Mouse (Mus musculus) heart, embryonic 11.5 days (tissue): ENCODE results near the gene Fggy. TPM values are rescaled to one million over a fixed set of nuclear protein-coding genes. Genes with fewer than 3 reads are reported as not detected.

Experiments used
- ATAC-seq: fragments of 200-750 bp; cut with Nextera tagmentation; replicated peaks from 2 replicates; pipeline ENCODE4 v1.8.0; 2017; ENCODE audit warnings: moderate library complexity; ENCODE audit not compliant: insufficient number of reproducible peaks, low FRiP score, low TSS enrichment
- H3K27ac ChIP-seq: fragments of 300-500 bp; sonication (generic); 2 replicates; pipeline ENCODE4 v1.5.1; 2014; ENCODE audit warnings: mild to moderate bottlenecking, low read depth, low read length
- H3K27me3 ChIP-seq: fragments of 300-500 bp; sonication (generic); 2 replicates; pipeline ENCODE4 v1.6.1; 2014; ENCODE audit warnings: mild to moderate bottlenecking, low read length, mixed read lengths; ENCODE audit not compliant: control insufficient read depth, insufficient read depth
- H3K36me3 ChIP-seq: fragments of 300-500 bp; sonication (generic); 2 replicates; pipeline ENCODE4 v1.6.1; 2014; ENCODE audit warnings: mild to moderate bottlenecking, low read length, moderate library complexity, mixed read lengths; ENCODE audit not compliant: control insufficient read depth, insufficient read depth
- H3K4me1 ChIP-seq: fragments of 300-500 bp; sonication (generic); 2 replicates; pipeline ENCODE4 v1.6.1; 2014; ENCODE audit warnings: low read length; ENCODE audit not compliant: control insufficient read depth, insufficient read depth
- H3K4me2 ChIP-seq: fragments of 300-500 bp; sonication (generic); 2 replicates; pipeline ENCODE4 v1.6.1; 2014; ENCODE audit warnings: mild to moderate bottlenecking, moderate library complexity
- H3K4me3 ChIP-seq: fragments of 300-500 bp; sonication (generic); 2 replicates; pipeline ENCODE4 v1.5.1; 2014; ENCODE audit warnings: low read depth, low read length
- H3K9ac ChIP-seq: fragments of 300-500 bp; sonication (generic); 2 replicates; pipeline ENCODE4 v1.6.1; 2014; ENCODE audit warnings: mild to moderate bottlenecking, low read depth, low read length, moderate library complexity
- H3K9me3 ChIP-seq: fragments of 300-500 bp; sonication (generic); replicated peaks from 2 replicates; pipeline ENCODE4 v1.6.1; 2016; ENCODE audit warnings: low read length; ENCODE audit not compliant: control insufficient read depth
- WGBS: fragments of 180-500 bp; shearing (Covaris S2); extraction: QIAGEN DNeasy Blood & Tissue Kit; methylation state at CpG from one replicate; pipeline ENCODE4 v1.1.7; 2014; ENCODE audit not compliant: insufficient replicate concordance; 5-methylcytosine and 5-hydroxymethylcytosine counted together
- polyA plus RNA-seq: library from polyadenylated mRNA; unstranded; fragments of >200 nt; fragmentation: Nextera tagmentation; extraction: Ambion mirVana; gene quantifications from 2 replicates; pipeline ENCODE4 v1.2.1, GENCODE M21; 2014

Fggy gene
- polyA plus RNA-seq, 1 experiment from 2014 or later: 5.9 TPM

DNA sequence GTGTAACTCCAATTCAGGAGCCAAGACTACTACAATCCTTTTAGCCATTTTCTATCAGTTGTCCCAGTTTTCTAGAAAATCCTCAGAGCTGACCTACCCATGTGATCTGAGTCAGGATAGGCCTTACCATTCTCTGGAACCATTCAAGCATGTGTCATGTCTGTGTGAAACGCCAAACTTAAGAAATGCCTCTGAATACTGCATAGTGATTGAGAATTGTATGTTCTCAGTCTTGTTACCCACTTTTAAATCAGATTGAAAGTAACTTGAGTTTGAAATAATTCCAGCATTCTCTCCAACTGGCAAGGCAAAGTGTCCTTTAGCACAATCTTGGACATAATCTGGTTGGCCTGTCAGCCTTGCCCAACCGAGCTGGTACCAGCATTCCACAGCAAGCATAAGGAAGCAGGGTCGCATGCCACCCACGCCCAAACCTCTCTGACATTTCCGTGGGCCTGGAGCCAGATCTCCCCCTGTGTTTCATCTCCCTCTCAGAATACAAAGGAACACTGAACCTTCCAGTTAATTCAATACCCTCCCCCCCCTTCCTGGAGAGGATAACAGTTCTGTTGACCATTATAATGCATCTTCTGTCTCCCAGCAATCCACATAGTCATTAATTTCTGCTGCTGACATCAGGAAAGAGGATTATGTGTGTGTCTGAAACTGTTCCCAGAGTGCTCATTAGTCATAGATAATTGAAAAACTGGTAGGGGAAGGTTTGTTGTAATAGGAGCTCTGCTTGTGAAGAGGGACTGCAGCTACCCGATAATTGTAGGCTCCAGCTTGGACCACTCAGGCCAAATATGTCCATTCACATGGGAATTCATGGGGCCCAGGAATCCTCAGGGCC lies 176.3 kb downstream of the Fggy start:
- no peaks in the 10 kb centered on the region for H3K27me3 ChIP-seq
- WGBS: 28% methylated on average over 6 of the region's 6 CpGs
- no peak overlapping the region for H3K4me3 ChIP-seq
- no peak; the same call in 1 of the 2 replicates for ATAC-seq
- no peak overlapping the region for H3K9ac ChIP-seq
- H3K9me3 ChIP-seq: no peaks in the 10 kb centered on the region
- H3K4me1 ChIP-seq: peaks cover 15% of the 10 kb centered on the region
- H3K4me2 ChIP-seq: no peak overlapping the region
- peak overlapping the region; percentile 46; the same call in 1 of the 2 replicates for H3K27ac ChIP-seq
- no peaks in the 10 kb centered on the region for H3K36me3 ChIP-seq

DNA sequence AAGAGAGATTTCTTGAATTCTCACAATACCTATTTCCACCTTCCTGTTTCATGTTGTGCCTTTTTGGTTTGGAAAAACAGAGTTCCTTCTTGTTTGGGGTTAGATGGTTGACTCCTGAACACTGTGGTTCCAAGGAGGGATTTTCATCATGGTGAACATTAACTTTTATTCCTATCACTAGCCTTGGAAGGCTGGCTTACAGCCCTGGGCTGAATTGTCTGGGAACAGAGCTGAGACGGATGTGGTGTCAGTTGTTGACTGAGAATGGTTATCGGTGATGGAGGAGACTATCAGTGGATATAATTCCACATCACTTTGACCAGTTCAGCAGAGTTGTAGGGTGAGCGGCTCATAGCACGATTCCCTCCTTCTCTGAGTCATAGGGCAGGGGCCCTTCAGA lies 178.7 kb downstream of the Fggy start:
- peaks cover 21% of the 10 kb centered on the region for H3K4me1 ChIP-seq
- no peak overlapping the region for H3K4me2 ChIP-seq
- H3K4me3 ChIP-seq: no peak overlapping the region
- 66% methylated on average over 4 of the region's 4 CpGs for WGBS
- no peak overlapping the region for H3K27ac ChIP-seq
- no peak overlapping the region for H3K9ac ChIP-seq
- ATAC-seq: no peak
- no peaks in the 10 kb centered on the region for H3K27me3 ChIP-seq
- no peaks in the 10 kb centered on the region for H3K9me3 ChIP-seq
- no peaks in the 10 kb centered on the region for H3K36me3 ChIP-seq

DNA sequence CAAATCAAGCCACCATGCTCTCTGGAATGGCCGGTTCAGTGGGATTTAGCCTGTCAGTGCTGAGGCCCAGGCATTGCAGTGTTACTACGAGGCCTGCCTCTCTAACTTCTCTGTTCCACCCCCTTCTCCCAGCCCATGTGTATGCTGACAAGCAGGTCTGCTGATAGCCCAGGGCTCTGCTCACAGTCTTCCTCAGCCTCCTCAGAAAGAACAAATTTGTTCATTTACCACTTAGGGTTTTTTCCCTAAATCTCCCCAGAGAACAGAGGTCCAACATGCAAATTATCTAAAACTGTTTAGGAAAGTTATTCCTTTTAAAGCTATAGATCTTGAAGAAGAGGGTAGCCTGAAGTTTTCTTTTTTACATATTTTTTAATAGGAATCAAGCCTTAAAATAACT lies 179.4 kb downstream of the Fggy start:
- Histone ChIP-seq H3K27ac (0 out of 2 replicates have a peak overlapping the region, but pooled peaks have one; percentile 4), H3K4me2 (no peak overlapping the region), H3K36me3 (no peaks in the 10 kb centered on the region), H3K4me1 (peaks cover 27% of the 10 kb centered on the region), H3K4me3 (no peak overlapping the region), H3K9ac (no peak overlapping the region), H3K9me3 (no peaks in the 10 kb centered on the region), H3K27me3 (no peaks in the 10 kb centered on the region)
- WGBS: 25% methylated on average over 2 of the region's 2 CpGs
- ATAC-seq: no peak

DNA sequence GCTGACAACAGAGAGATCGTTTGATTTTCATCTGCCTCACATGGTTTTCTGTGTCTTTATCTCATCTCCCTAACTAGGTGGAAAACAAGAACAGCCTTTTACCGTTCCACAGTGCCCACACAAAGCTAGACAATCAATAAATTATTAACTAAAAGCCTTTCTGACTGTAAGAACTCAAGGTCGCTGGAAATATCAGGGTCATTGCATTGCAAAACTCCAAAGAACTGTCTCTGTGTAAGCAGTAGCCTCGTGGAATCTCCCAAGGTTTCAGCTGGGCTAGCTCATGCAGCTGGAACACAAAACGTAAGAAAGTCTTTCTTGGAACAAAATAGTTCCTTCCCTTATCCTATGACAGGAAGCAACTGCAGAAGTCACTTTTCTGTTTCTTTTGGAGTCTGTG lies 180.9 kb downstream of the Fggy start:
- WGBS: 27% methylated on average over 5 of the region's 5 CpGs
- Histone ChIP-seq H3K27me3 (no peaks in the 10 kb centered on the region), H3K9ac (no peak overlapping the region), H3K4me1 (peaks cover 32% of the 10 kb centered on the region), H3K27ac (no peak overlapping the region), H3K4me3 (no peak overlapping the region), H3K36me3 (no peaks in the 10 kb centered on the region), H3K4me2 (no peak overlapping the region), H3K9me3 (no peaks in the 10 kb centered on the region)
- no peak for ATAC-seq

DNA sequence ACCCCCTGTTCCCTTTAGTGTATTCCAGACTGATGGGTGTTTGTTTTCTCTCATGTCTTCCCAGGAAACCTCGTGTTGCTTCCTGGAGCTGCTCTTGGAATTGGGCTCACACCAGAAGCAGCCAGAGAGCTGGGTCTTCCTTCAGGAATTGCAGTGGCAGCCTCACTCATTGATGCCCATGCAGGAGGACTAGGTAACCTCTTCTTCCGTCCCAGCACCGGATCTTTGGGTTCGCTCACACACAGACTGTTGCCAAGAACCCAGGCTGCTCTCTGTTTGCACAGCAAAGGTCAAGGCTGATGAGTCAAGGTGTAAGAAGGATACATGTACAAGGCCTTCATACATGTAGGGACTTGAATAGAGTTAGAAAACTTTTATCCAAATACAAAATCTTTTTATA lies 181.4 kb downstream of the Fggy start:
- peak overlapping the region; percentile 35 for H3K27ac ChIP-seq
- no peak overlapping the region for H3K4me3 ChIP-seq
- no peak overlapping the region for H3K9ac ChIP-seq
- 53% methylated on average over 4 of the region's 4 CpGs for WGBS
- H3K36me3 ChIP-seq: no peaks in the 10 kb centered on the region
- H3K27me3 ChIP-seq: no peaks in the 10 kb centered on the region
- H3K4me1 ChIP-seq: peaks cover 29% of the 10 kb centered on the region
- H3K9me3 ChIP-seq: no peaks in the 10 kb centered on the region
- ATAC-seq: no peak
- H3K4me2 ChIP-seq: no peak overlapping the region

DNA sequence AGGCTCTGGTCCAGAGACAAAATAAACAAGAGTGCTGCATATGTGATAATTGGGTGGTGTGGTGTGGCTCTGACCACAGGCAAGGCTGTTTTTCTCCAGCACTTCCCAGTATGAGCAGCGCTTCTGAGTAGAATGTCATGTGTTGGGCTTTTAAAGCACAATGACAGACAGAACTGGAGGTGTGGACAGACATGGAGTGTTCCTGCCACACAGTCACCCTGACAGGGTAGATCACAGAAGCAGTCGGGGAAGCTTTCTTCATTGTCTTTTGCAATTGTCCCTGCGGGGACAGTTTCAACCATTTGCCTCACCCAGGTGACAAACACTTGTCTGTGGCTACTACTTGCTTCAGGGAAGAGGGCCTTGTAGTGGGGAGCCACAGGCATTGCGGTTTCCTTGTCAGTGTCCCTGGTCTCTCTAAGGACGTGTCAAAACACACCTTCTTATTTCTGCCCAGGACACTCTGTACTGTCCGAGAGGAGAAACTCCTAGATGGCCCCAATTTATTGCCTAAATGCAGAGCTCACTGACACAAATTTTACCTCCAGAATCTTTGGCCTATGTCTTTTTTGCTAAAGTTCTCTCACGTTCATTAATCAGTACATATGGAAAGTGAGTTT lies 183.9 kb downstream of the Fggy start:
- Histone ChIP-seq H3K27ac (peak overlapping the region; percentile 50; the same call in 1 of the 2 replicates), H3K4me2 (no peak overlapping the region), H3K4me1 (peaks cover 24% of the 10 kb centered on the region), H3K4me3 (no peak overlapping the region), H3K36me3 (no peaks in the 10 kb centered on the region), H3K9ac (no peak overlapping the region), H3K9me3 (no peaks in the 10 kb centered on the region), H3K27me3 (no peaks in the 10 kb centered on the region)
- 23% methylated on average over 7 of the region's 7 CpGs for WGBS
- 0 out of 2 replicates have a peak, but pooled peaks have one; percentile 39 for ATAC-seq

DNA sequence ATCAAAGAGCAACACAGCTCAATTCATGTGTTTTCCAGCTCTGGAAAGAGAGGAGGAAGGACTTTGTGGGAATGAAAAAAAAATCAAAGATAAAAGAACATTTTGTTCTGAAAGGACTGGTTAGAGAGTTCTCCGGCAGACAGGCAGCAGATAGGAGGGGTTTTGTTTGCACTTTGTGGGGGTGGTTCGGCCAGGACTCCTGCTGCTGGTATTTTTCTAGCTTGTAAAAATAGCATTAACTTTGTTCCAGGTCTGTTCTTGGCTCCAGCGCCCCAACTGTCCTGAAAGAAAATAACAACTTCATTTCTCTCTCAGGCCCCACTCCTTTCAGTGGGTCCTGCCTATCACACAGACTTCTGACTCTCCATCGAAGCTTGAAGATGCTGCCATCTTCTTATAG lies 185.7 kb downstream of the Fggy start:
- H3K9ac ChIP-seq: no peak overlapping the region
- H3K36me3 ChIP-seq: no peaks in the 10 kb centered on the region
- H3K4me3 ChIP-seq: no peak overlapping the region
- no peaks in the 10 kb centered on the region for H3K9me3 ChIP-seq
- no peak overlapping the region for H3K4me2 ChIP-seq
- no peaks in the 10 kb centered on the region for H3K27me3 ChIP-seq
- 0 out of 2 replicates have a peak overlapping the region, but pooled peaks have one; percentile 29 for H3K27ac ChIP-seq
- H3K4me1 ChIP-seq: peaks cover 24% of the 10 kb centered on the region
- no peak for ATAC-seq
- WGBS: 28% methylated on average over 4 of the region's 4 CpGs

DNA sequence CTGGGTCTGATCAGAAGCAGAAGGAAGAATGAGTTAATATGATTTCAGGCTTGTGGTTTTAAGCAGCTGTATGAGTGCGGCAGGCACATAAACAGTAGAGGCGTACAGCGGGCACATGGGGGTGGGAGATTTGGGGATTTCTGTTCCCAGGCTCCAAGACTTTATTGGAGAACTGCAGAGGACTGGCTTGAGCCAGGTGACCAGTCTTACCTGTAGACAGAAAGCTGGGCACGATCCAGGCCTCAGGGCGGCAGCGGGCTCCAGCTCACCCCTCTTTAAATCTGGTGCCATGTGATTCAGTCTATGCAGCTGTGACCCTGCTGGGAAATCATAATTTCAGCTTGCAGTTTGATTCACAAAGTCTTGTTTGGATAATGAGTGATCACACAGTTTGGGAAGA lies 189.6 kb downstream of the Fggy start:
- no peak overlapping the region for H3K27ac ChIP-seq
- 80% methylated on average over 6 of the region's 6 CpGs for WGBS
- no peak overlapping the region for H3K9ac ChIP-seq
- no peak for ATAC-seq
- no peaks in the 10 kb centered on the region for H3K9me3 ChIP-seq
- H3K36me3 ChIP-seq: no peaks in the 10 kb centered on the region
- no peak overlapping the region for H3K4me3 ChIP-seq
- H3K4me2 ChIP-seq: no peak overlapping the region
- no peaks in the 10 kb centered on the region for H3K27me3 ChIP-seq
- peaks cover 7% of the 10 kb centered on the region for H3K4me1 ChIP-seq
